ENCODE assay signal across 26 mouse cellular contexts in genomic region chr2:142614535-142614934, GRCm38 (mm10).
DNase-seq lines count a peak whose midpoint lies in the region; ATAC-seq and TF ChIP-seq lines count a peak whose summit lies in the region.
"Had no signal": no experiment of that assay in that cellular context is flagged by ENCODE, and none has a peak within 500 bp of the region (broad histone marks: within the 10 kb centered on the region; RNA-seq: fewer than 3 reads in every experiment).

No protein-coding gene starts in this region.

- H3K27me3 ChIP-seq in forebrain, postnatal 0 days (ENCODE audit: insufficient read depth, low read length): no peaks in the 10 kb centered on the region
- no peaks in the 10 kb centered on the region for H3K27me3 ChIP-seq in forebrain, embryonic 13.5 days
- H3K27me3 ChIP-seq in embryonic facial prominence, embryonic 12.5 days: no peaks in the 10 kb centered on the region
- H3K27me3 ChIP-seq in limb, embryonic 11.5 days (ENCODE audit: control insufficient read depth, insufficient read depth, low read length): no peaks in the 10 kb centered on the region
- H3K27me3 ChIP-seq: CH12.LX; forebrain, embryonic 15.5 days; liver, embryonic 13.5 days; Patski had no signal

- no peaks in the 10 kb centered on the region for H3K9me3 ChIP-seq in forebrain, postnatal 0 days (ENCODE audit: low read length)
- no peaks in the 10 kb centered on the region for H3K9me3 ChIP-seq in forebrain, embryonic 13.5 days (replicated peaks)
- no peaks in the 10 kb centered on the region for H3K9me3 ChIP-seq in embryonic facial prominence, embryonic 12.5 days
- no peaks in the 10 kb centered on the region for H3K9me3 ChIP-seq in limb, embryonic 11.5 days (ENCODE audit: control insufficient read depth, low read length)
- H3K9me3 ChIP-seq: forebrain, embryonic 15.5 days; G1E; liver, embryonic 13.5 days had no signal

- no peak overlapping the region for H3K4me3 ChIP-seq in forebrain, postnatal 0 days (ENCODE audit: low read depth, low read length)
- no peak overlapping the region for H3K4me3 ChIP-seq in forebrain, embryonic 13.5 days
- H3K4me3 ChIP-seq in embryonic facial prominence, embryonic 12.5 days: no peak overlapping the region
- no peak overlapping the region for H3K4me3 ChIP-seq in limb, embryonic 11.5 days (ENCODE audit: low read depth, low read length)
- H3K4me3 ChIP-seq: forebrain, embryonic 15.5 days; left cerebral cortex, adult 2 months; liver, embryonic 13.5 days; midbrain, embryonic 12.5 days had no signal

- H3K4me2 ChIP-seq in forebrain, postnatal 0 days (ENCODE audit: low read depth): no peak overlapping the region
- H3K4me2 ChIP-seq in forebrain, embryonic 13.5 days: no peak overlapping the region
- H3K4me2 ChIP-seq in embryonic facial prominence, embryonic 12.5 days (replicated peaks): no peak overlapping the region
- H3K4me2 ChIP-seq in limb, embryonic 11.5 days (ENCODE audit: low read depth, severe bottlenecking): no peak overlapping the region
- H3K4me2 ChIP-seq: forebrain, embryonic 15.5 days; heart, embryonic 11.5 days; liver, embryonic 13.5 days; midbrain, embryonic 12.5 days had no signal

- H3K9ac ChIP-seq in forebrain, postnatal 0 days: no peak overlapping the region
- no peak overlapping the region for H3K9ac ChIP-seq in forebrain, embryonic 13.5 days
- no peak overlapping the region for H3K9ac ChIP-seq in embryonic facial prominence, embryonic 12.5 days
- H3K9ac ChIP-seq in limb, embryonic 11.5 days (ENCODE audit: low read length): no peak overlapping the region
- H3K9ac ChIP-seq: forebrain, embryonic 15.5 days; liver, embryonic 13.5 days; midbrain, embryonic 12.5 days had no signal

- no peaks in the 10 kb centered on the region for H3K36me3 ChIP-seq in forebrain, postnatal 0 days (ENCODE audit: insufficient read depth)
- peaks cover 2% of the 10 kb centered on the region; the same call in 1 of the 2 replicates for H3K36me3 ChIP-seq in forebrain, embryonic 13.5 days (ENCODE audit: poor library complexity, severe bottlenecking)
- no peaks in the 10 kb centered on the region for H3K36me3 ChIP-seq in embryonic facial prominence, embryonic 12.5 days
- H3K36me3 ChIP-seq in limb, embryonic 11.5 days (ENCODE audit: control insufficient read depth, insufficient read depth, low read length): no peaks in the 10 kb centered on the region
- H3K36me3 ChIP-seq: forebrain, embryonic 15.5 days; liver, embryonic 13.5 days had no signal

- TF ChIP-seq CTCF in forebrain, postnatal 0 days (IDR thresholded peaks at IDR 0.05; ENCODE audit: low read depth): no peak
- no peak for TF ChIP-seq CTCF in brain, embryonic 14.5 days (IDR thresholded peaks at IDR 0.05; ENCODE audit: borderline replicate concordance, extremely low read depth, insufficient read depth, insufficient read length)

- peak; percentile 46 for DNase-seq in forebrain, postnatal 0 days
- DNase-seq in brain, embryonic 14.5 days (ENCODE audit: low read depth): peak; percentile 60
- peak; percentile 50 for DNase-seq in limb, embryonic 11.5 days (ENCODE audit: low spot score)
- DNase-seq in left cerebral cortex, adult 8-10 months (ENCODE audit: low spot score in 2 of 2): no peak
- DNase-seq in left cerebral cortex, adult 11 months (ENCODE audit: low spot score): no peak
- DNase-seq: adrenal gland, adult 2 months; B cell, adult 2 months; cerebellum, adult 9-10 months; kidney, postnatal 4 days; left cerebral cortex, postnatal 4 days; liver, embryonic 13.5 days; lung, adult 2 months; lung, postnatal 14 days; thymus, adult 2 months had no signal

- WGBS in forebrain, postnatal 0 days: 70% methylated on average over 5 of the region's 5 CpGs
- 85% methylated on average over 5 of the region's 5 CpGs for WGBS in forebrain, embryonic 13.5 days
- WGBS in embryonic facial prominence, embryonic 12.5 days: 29% methylated on average over 5 of the region's 5 CpGs
- WGBS in limb, embryonic 11.5 days: 22% methylated on average over 5 of the region's 5 CpGs

- H3K4me1 ChIP-seq in forebrain, postnatal 0 days (ENCODE audit: insufficient read depth): no peaks in the 10 kb centered on the region
- H3K4me1 ChIP-seq in forebrain, embryonic 13.5 days: no peaks in the 10 kb centered on the region
- H3K4me1 ChIP-seq in embryonic facial prominence, embryonic 12.5 days: peaks cover 12% of the 10 kb centered on the region; the same call in 1 of the 2 replicates
- H3K4me1 ChIP-seq in limb, embryonic 11.5 days (ENCODE audit: control insufficient read depth, insufficient read depth, low read length): no peaks in the 10 kb centered on the region
- H3K4me1 ChIP-seq: forebrain, embryonic 15.5 days; liver, embryonic 13.5 days; midbrain, embryonic 12.5 days had no signal

- H3K27ac ChIP-seq in forebrain, postnatal 0 days (ENCODE audit: low read depth, low read length): no peak overlapping the region
- no peak overlapping the region for H3K27ac ChIP-seq in forebrain, embryonic 13.5 days
- H3K27ac ChIP-seq in embryonic facial prominence, embryonic 12.5 days: peak overlapping the region; percentile 23
- H3K27ac ChIP-seq in limb, embryonic 11.5 days (replicated peaks; ENCODE audit: low read depth, low read length): peak overlapping the region; percentile 43; the same call in 1 of the 2 replicates
- H3K27ac ChIP-seq: forebrain, embryonic 15.5 days; hindbrain, postnatal 0 days; left cerebral cortex, adult 2 months; liver, embryonic 13.5 days; midbrain, embryonic 12.5 days; stomach, postnatal 0 days had no signal

- no peak for TF ChIP-seq POLR2A in brain, embryonic 14.5 days (IDR thresholded peaks at IDR 0.05; ENCODE audit: borderline replicate concordance, extremely low read depth, insufficient read depth, insufficient read length, poor library complexity, severe bottlenecking)

- ATAC-seq in forebrain, postnatal 0 days: peak; percentile 68
- no peak for ATAC-seq in forebrain, embryonic 13.5 days
- ATAC-seq in embryonic facial prominence, embryonic 12.5 days (ENCODE audit: insufficient number of reproducible peaks, insufficient read depth, low FRiP score, low TSS enrichment): no peak
- ATAC-seq in limb, embryonic 11.5 days (ENCODE audit: insufficient number of reproducible peaks, low FRiP score, low TSS enrichment, low read depth): peak; percentile 58
- ATAC-seq: forebrain, embryonic 15.5 days; hindbrain, postnatal 0 days; intestine, embryonic 16.5 days; Patski had no signal

Comparison
In these comparisons a context has a peak if more than half of its experiments do, and no peak if none do; other contexts are left out.
1. ATAC-seq: peak in forebrain, postnatal 0 days (single experiment) and limb, embryonic 11.5 days (single experiment); none in forebrain, embryonic 13.5 days (single experiment) and embryonic facial prominence, embryonic 12.5 days (single experiment).
2. DNase-seq: peak in forebrain, postnatal 0 days (single experiment), brain, embryonic 14.5 days (single experiment) and limb, embryonic 11.5 days (single experiment); none in left cerebral cortex, adult 8-10 months (0 of 2) and left cerebral cortex, adult 11 months (single experiment).
3. H3K27ac ChIP-seq: peak in embryonic facial prominence, embryonic 12.5 days (single experiment) and limb, embryonic 11.5 days (single experiment); none in forebrain, postnatal 0 days (single experiment) and forebrain, embryonic 13.5 days (single experiment).